Mouse (Mus musculus) hindbrain, embryonic 14.5 days (tissue): ENCODE measurements at regions not wholly inside any gene's neighbourhood (a gene's known extent, or its start where the extent isn't known, plus 50 kb on each side); places are given as distances from the start of the nearest gene placed in this dataset.

Experiments used
- ATAC-seq: fragments of 200-750 bp; cut with Nextera tagmentation; 2 replicates; pipeline ENCODE4 v1.8.0; 2017; ENCODE audit warnings: moderate number of reproducible peaks, mild to moderate bottlenecking, moderate TSS enrichment, moderate library complexity; ENCODE audit not compliant: low FRiP score
- DNase-seq: peaks from one replicate; pipeline ENCODE4 v3.0.0-alpha.2; 2015; ENCODE audit warnings: low spot score
- H3K27ac ChIP-seq: fragments of 300-500 bp; sonication (generic); 2 replicates; pipeline ENCODE4 v1.5.1; 2014; ENCODE audit warnings: mild to moderate bottlenecking, moderate library complexity
- H3K27me3 ChIP-seq: fragments of 300-500 bp; sonication (generic); 2 replicates; pipeline ENCODE4 v1.6.1; 2014; ENCODE audit warnings: mild to moderate bottlenecking, low read length, mixed read lengths; ENCODE audit not compliant: control insufficient read depth, insufficient read depth
- H3K36me3 ChIP-seq: fragments of 300-500 bp; sonication (generic); replicated peaks from 2 replicates; pipeline ENCODE4 v1.6.1; 2014; ENCODE audit not compliant: control insufficient read depth, insufficient read depth
- H3K4me1 ChIP-seq: fragments of 300-500 bp; sonication (generic); replicated peaks from 2 replicates; pipeline ENCODE4 v1.6.1; 2014; ENCODE audit warnings: antibody characterized with exemption, low read length, mixed read lengths; ENCODE audit not compliant: control insufficient read depth, insufficient read depth
- H3K4me2 ChIP-seq: fragments of 300-500 bp; sonication (generic); replicated peaks from 2 replicates; pipeline ENCODE4 v1.6.1; 2014; ENCODE audit warnings: mild to moderate bottlenecking, moderate library complexity
- H3K4me3 ChIP-seq: fragments of 300-500 bp; sonication (generic); replicated peaks from 2 replicates; pipeline ENCODE4 v1.5.1; 2014; ENCODE audit warnings: mild to moderate bottlenecking, low read length
- H3K9ac ChIP-seq: fragments of 300-500 bp; sonication (generic); 2 replicates; pipeline ENCODE4 v1.6.1; 2014
- H3K9me3 ChIP-seq: fragments of 300-500 bp; sonication (generic); 2 replicates; pipeline ENCODE4 v1.6.1; 2016; ENCODE audit warnings: low read length; ENCODE audit not compliant: control insufficient read depth
- WGBS: fragments of 180-500 bp; shearing (Covaris S2); extraction: QIAGEN DNeasy Blood & Tissue Kit; methylation state at CpG from one replicate; pipeline ENCODE4 v1.1.7; 2014; 5-methylcytosine and 5-hydroxymethylcytosine counted together

DNA sequence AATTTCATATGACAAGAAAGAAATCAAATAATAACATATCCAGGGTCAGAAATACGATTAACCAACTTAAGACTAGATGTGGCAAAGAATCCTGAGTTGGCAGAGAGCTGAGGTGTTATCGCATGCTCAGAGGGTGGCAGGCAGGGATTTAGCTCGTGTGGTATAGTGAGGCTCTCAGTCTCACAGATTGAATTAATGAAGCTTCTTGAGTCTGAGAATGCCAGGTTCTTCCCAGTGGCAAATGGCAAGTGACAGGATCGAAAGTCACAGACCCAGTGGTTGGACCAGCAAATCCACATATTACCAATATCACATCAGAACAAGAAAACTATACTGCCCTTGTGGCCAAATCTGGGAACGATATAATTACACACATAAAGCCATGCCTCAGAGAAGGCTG lies 101.3 kb upstream of the Peli2 start:
- H3K4me3 ChIP-seq, result no peak overlapping the region
- H3K9ac ChIP-seq, result no peak overlapping the region
- H3K4me2 ChIP-seq, result no peak overlapping the region
- no peaks in the 10 kb centered on the region for H3K27me3 ChIP-seq
- H3K9me3 ChIP-seq, result no peaks in the 10 kb centered on the region
- no peak for DNase-seq
- 86% methylated on average over 5 of the region's 5 CpGs for WGBS
- no peak overlapping the region for H3K27ac ChIP-seq
- ATAC-seq, result no peak
- H3K36me3 ChIP-seq, result no peaks in the 10 kb centered on the region
- no peaks in the 10 kb centered on the region for H3K4me1 ChIP-seq

DNA sequence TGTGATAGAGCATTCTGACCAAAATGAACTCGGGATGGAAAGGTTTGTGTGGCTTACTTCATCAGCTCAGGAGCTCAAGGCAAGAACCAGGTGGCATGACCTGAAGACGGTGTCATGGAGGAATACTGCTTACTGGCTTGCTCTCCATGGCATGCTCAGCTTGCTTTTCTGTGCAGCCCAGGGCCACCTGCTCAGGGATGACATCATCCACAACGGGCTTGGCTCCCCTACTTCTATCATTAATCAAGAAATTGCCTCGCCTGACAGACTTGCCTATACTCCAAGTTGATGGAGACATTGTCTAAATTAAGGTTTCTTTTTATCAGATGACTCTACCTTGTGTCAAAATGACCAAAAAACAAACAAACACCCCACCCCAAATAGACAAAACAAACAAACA lies 98.4 kb upstream of the Peli2 start:
- Histone ChIP-seq H3K4me3 (no peak overlapping the region), H3K4me1 (no peaks in the 10 kb centered on the region), H3K36me3 (no peaks in the 10 kb centered on the region), H3K27me3 (no peaks in the 10 kb centered on the region), H3K27ac (no peak overlapping the region), H3K9ac (no peak overlapping the region), H3K9me3 (no peaks in the 10 kb centered on the region), H3K4me2 (no peak overlapping the region)
- ATAC-seq (no peak), DNase-seq (no peak)
- WGBS, result 85% methylated on average over 4 of the region's 4 CpGs

DNA sequence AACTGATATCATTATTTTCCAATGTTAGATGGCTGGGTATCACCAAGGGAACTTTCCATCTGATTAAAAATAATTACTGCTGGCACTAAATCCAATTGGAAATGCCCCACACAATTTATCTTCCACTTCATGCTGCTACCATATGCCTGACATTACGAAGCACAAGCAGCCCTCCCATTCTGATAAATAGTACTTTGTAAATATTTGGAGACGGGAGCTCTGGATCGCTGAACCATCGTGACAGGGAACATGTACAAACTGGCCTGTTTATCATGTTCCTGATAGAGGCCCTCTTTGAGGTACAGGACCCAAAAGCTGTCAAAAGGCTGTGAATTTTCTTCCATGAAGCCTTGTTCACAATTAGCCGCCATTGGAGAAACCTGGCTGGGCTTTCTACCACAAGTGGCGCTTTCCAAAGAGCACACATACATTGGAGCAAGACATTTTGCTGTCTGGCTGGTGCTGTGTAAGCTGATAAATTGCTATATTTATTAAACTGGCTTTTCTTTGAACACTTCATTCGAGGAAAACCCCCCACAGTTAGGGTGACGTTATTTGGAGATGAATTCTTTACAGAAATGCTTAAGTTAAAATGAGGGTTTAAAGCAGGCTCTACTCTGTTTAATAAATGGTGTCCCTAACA lies 96.5 kb upstream of the Peli2 start:
- no peak; the same call in 1 of the 2 replicates for ATAC-seq

DNA sequence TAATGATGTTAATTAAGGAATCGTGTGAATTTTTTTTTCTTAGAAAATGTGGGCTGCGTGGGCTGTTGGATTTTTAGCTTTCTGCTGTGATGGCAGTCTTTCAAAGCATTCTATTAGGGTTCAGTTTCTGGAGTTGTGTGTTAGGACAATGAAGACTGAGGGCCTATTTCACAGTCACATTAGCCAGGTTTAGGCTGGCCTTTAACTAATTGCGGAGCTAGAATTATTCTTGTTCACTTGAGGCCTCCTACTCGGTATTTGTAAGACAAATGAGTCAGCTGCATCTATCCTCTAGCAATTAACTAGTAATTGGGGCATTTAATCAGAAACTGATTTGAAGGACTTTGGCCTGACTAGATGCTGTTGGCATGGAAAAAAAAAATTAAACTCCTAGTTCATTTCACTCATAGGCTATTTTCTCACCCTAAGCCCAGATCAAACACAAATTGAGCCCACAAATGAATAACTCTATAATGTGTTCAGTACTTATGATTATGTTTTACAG lies 81.3 kb upstream of the Peli2 start:
- ATAC-seq (no peak), DNase-seq (no peak)
- 64% methylated on average over 4 of the region's 4 CpGs for WGBS
- H3K4me3 ChIP-seq, result no peak overlapping the region
- no peaks in the 10 kb centered on the region for H3K36me3 ChIP-seq
- H3K27me3 ChIP-seq, result no peaks in the 10 kb centered on the region
- H3K9ac ChIP-seq, result no peak overlapping the region
- H3K4me2 ChIP-seq, result no peak overlapping the region
- no peaks in the 10 kb centered on the region for H3K4me1 ChIP-seq
- no peaks in the 10 kb centered on the region for H3K9me3 ChIP-seq
- H3K27ac ChIP-seq, result no peak overlapping the region

More for the DNA sequence above, 96.5 kb upstream of the Peli2 start:
- 59% methylated on average over 8 of the region's 8 CpGs for WGBS
- H3K4me3 ChIP-seq, result no peak overlapping the region
- peak; percentile 37 for DNase-seq
- no peaks in the 10 kb centered on the region for H3K4me1 ChIP-seq
- no peaks in the 10 kb centered on the region for H3K27me3 ChIP-seq
- no peaks in the 10 kb centered on the region for H3K36me3 ChIP-seq
- H3K4me2 ChIP-seq, result no peak overlapping the region
- H3K9me3 ChIP-seq, result no peaks in the 10 kb centered on the region
- H3K27ac ChIP-seq, result peak overlapping the region; percentile 21
- no peak overlapping the region for H3K9ac ChIP-seq

DNA sequence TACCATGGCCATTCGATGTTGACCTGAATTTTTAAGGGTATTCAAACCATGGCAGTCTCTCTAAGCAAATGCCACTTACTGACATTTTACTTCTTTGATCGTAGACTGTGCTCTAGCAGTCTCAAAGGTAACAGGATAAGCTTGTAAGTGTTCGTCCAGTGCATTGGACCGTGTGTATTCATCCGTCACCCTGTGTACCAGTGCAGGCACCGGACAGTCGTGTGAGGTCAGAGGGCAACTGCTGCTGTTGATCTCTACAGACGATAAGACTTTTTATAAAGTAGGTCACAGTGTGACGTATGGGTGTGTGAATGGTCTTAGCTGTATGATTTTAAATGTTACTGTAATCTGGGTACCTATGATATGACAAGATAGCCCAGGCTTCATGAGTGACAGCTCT lies 74.5 kb upstream of the Peli2 start:
- H3K4me3 ChIP-seq, result no peak overlapping the region
- no peak overlapping the region for H3K4me2 ChIP-seq
- no peaks in the 10 kb centered on the region for H3K9me3 ChIP-seq
- no peak for DNase-seq
- no peak for ATAC-seq
- no peak overlapping the region for H3K9ac ChIP-seq
- WGBS, result 84% methylated on average over 9 of the region's 9 CpGs
- no peaks in the 10 kb centered on the region for H3K27me3 ChIP-seq
- H3K4me1 ChIP-seq, result no peaks in the 10 kb centered on the region
- no peaks in the 10 kb centered on the region for H3K36me3 ChIP-seq
- no peak overlapping the region for H3K27ac ChIP-seq

DNA sequence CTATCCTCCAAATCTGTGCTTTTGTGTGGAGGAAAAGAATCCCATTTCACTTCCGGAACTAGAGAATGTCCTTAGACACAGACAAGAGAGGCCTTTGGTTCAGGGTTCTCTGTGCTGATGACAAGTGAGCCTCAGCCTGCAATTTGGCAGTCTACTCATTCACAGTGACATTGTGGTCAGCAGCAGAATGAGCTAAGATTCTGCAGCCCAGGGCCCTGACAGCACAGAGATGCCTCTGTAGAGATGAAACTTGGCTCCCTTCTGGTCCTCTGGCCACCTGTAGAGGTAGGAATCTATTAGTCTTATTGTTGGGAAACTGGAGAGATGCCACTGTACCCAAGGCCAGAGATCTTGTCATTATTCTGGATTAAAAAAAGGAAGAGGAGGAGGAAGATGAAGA lies 73.8 kb upstream of the Peli2 start:
- DNase-seq (no peak), ATAC-seq (no peak)
- Histone ChIP-seq H3K9ac (no peak overlapping the region), H3K27me3 (no peaks in the 10 kb centered on the region), H3K4me3 (no peak overlapping the region), H3K4me2 (no peak overlapping the region), H3K27ac (no peak overlapping the region), H3K36me3 (no peaks in the 10 kb centered on the region), H3K4me1 (no peaks in the 10 kb centered on the region), H3K9me3 (no peaks in the 10 kb centered on the region)
- WGBS, result 100% methylated on average over 1 of the region's 1 CpGs

DNA sequence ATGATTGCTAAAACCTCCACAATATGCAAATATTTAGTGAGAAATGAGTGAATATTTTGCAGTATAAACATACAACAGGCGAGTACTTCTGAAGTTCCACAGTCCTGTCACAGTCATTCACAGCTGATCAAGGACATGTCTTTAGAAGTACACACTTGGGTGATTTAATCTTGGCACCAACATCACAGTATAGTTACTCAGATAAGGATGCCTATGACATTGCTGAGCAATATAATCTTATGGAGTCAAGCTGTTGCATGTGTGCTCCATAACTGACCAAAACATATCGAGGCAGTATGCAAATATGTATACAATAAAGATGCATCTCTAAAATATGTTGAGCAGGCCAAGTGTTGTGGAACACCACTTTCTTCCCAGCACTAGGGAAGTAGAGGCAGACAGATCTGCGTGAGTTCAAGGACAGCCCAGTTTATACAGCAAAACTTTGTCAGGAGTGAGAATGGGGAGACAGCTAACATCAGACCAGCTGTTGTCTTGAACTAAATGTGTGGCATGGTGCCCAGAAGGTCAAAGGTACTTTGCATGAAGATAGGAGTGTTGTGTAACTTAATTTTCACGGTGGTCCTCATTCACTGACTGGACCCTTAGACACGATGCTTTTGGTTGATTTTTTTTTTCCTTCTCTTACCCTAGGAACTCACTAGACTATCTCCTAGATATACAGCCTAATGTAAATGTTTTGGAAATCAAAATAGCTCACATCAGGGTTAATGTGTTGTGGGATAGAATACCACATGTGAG lies 70.7 kb upstream of the Peli2 start:
- Histone ChIP-seq H3K27me3 (no peaks in the 10 kb centered on the region), H3K9ac (no peak overlapping the region), H3K4me2 (no peak overlapping the region), H3K4me3 (no peak overlapping the region), H3K9me3 (no peaks in the 10 kb centered on the region), H3K36me3 (no peaks in the 10 kb centered on the region), H3K27ac (no peak overlapping the region), H3K4me1 (no peaks in the 10 kb centered on the region)
- DNase-seq (no peak), ATAC-seq (no peak)
- 80% methylated on average over 5 of the region's 5 CpGs for WGBS

DNA sequence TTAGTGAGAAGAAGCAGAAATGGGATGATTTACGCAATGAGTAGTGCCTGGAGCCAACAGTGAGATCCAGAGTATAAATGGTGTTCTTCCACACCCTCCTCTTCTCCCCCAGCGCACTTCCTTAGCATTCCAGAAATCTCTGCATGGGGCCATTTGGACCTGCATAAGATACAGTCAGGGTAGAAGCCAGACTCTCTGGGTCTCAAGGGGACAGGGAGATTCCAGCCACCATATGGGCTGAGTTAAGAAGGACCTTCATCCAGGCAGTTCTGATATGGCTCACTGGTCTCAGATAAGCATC lies 70.2 kb upstream of the Peli2 start:
- H3K9ac ChIP-seq, result no peak overlapping the region
- no peak for DNase-seq
- no peak overlapping the region for H3K4me2 ChIP-seq
- H3K27me3 ChIP-seq, result no peaks in the 10 kb centered on the region
- H3K27ac ChIP-seq, result no peak overlapping the region
- ATAC-seq, result no peak
- no peak overlapping the region for H3K4me3 ChIP-seq
- 89% methylated on average over 2 of the region's 2 CpGs for WGBS
- no peaks in the 10 kb centered on the region for H3K36me3 ChIP-seq
- H3K4me1 ChIP-seq, result no peaks in the 10 kb centered on the region
- H3K9me3 ChIP-seq, result no peaks in the 10 kb centered on the region

DNA sequence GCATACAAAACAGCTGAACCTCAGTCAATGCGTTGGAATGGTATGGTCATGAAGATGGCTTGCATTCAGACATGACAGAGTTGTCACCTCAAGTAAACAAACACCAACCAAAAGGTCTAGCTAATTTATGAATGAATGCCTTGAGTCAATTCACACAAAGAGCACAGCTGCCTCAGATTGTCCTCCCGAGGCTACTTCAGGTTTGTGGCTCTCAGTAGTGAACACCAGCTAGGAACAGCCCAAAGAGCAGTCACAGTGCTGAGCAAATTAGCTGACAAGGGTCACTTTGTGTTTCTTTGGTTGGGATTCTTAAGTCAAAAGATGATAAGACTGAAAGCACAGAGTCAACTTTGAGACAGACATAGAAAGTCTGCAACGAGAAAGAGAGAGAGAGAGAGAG lies 68.7 kb upstream of the Peli2 start:
- H3K36me3 ChIP-seq, result no peaks in the 10 kb centered on the region
- no peaks in the 10 kb centered on the region for H3K9me3 ChIP-seq
- DNase-seq, result no peak
- no peaks in the 10 kb centered on the region for H3K4me1 ChIP-seq
- ATAC-seq, result no peak
- 46% methylated on average over 3 of the region's 3 CpGs for WGBS
- H3K27ac ChIP-seq, result peak overlapping the region; percentile 26; the same call in 1 of the 2 replicates
- no peak overlapping the region for H3K4me3 ChIP-seq
- H3K4me2 ChIP-seq, result no peak overlapping the region
- no peaks in the 10 kb centered on the region for H3K27me3 ChIP-seq
- H3K9ac ChIP-seq, result no peak overlapping the region
